Mouse (Mus musculus): Measurements from ENCODE around the gene Zfp462.
"Not testable (repeated sequence)": the region's sequence is repeated elsewhere in the genome, so short reads cannot be mapped to it uniquely, and the experiment has no call there.

The Zfp462 gene

GRCm38 (mm10) chr4:54944921-54945430 lies at the start of gene Zfp462:
Zfp462 (plus strand) TSS chr4:54945048.
- DNase-seq, result peak; percentile 13

GRCm38 (mm10) chr4:54896017-54896416 lies 48.8 kb upstream of the Zfp462 start:
- DNase-seq, result no peak

- no peak for DNase-seq
These were observed 40.2 kb upstream of the Zfp462 start for GRCm38 (mm10) chr4:54904641-54905040.

GRCm38 (mm10) chr4:54905399-54905953 lies 39.4 kb upstream of the Zfp462 start:
- DNase-seq, result no peak

GRCm38 (mm10) chr4:54910300-54910699 lies 34.5 kb upstream of the Zfp462 start:
- DNase-seq, result no peak

GRCm38 (mm10) chr4:54918276-54918675 lies 26.6 kb upstream of the Zfp462 start:
- DNase-seq, result no peak

GRCm38 (mm10) chr4:54923386-54923785 lies 21.5 kb upstream of the Zfp462 start:
- no peak for DNase-seq

- no peak for DNase-seq
These were observed 20.5 kb upstream of the Zfp462 start for GRCm38 (mm10) chr4:54924306-54924705.

- not testable (repeated sequence) for DNase-seq
These were observed 18.4 kb upstream of the Zfp462 start for GRCm38 (mm10) chr4:54926456-54926855.

- DNase-seq, result not testable (repeated sequence)
These were observed 17.4 kb upstream of the Zfp462 start for GRCm38 (mm10) chr4:54927321-54928062.

- DNase-seq, result no peak
These were observed 15.2 kb upstream of the Zfp462 start for GRCm38 (mm10) chr4:54929686-54930085.

GRCm38 (mm10) chr4:54932668-54933067 lies 12.2 kb upstream of the Zfp462 start:
- DNase-seq, result no peak

GRCm38 (mm10) chr4:54937161-54937560 lies 7.7 kb upstream of the Zfp462 start:
- no peak for DNase-seq

GRCm38 (mm10) chr4:54945603-54946445 lies 976 bp downstream of the Zfp462 start:
- DNase-seq, result no peak

GRCm38 (mm10) chr4:54946662-54947055 lies 1.8 kb downstream of the Zfp462 start:
- DNase-seq, result no peak

- peak; percentile 50 for DNase-seq
These were observed 2.5 kb downstream of the Zfp462 start for GRCm38 (mm10) chr4:54947056-54947990.

GRCm38 (mm10) chr4:54947991-54948615 lies 3.3 kb downstream of the Zfp462 start:
- peak; percentile 63 for DNase-seq

GRCm38 (mm10) chr4:54948616-54949560 lies 4.0 kb downstream of the Zfp462 start:
- DNase-seq, result peak; percentile 55

GRCm38 (mm10) chr4:54949561-54949940 lies 4.7 kb downstream of the Zfp462 start:
- no peak for DNase-seq

GRCm38 (mm10) chr4:54950136-54950535 lies 5.3 kb downstream of the Zfp462 start:
- no peak for DNase-seq

- DNase-seq, result no peak
These were observed 6.0 kb downstream of the Zfp462 start for GRCm38 (mm10) chr4:54950866-54951265.
